Mouse (Mus musculus) brain, embryonic 14.5 days (tissue): ENCODE measurements at regions not wholly inside any gene's neighbourhood (a gene's known extent, or its start where the extent isn't known, plus 50 kb on each side); places are given as distances from the start of the nearest gene placed in this dataset.

Source experiments
- CTCF ChIP-seq: fragments of 200-500 bp; IDR thresholded peaks from 2 replicates; pipeline ENCODE4 v1.5.1; 2012; ENCODE audit warnings: inconsistent platforms, mild to moderate bottlenecking, moderate library complexity, borderline replicate concordance; ENCODE audit not compliant: insufficient read depth, insufficient read length; ENCODE audit errors: extremely low read depth
- POLR2A ChIP-seq: fragments of 200-500 bp; IDR thresholded peaks from 2 replicates; pipeline ENCODE4 v1.6.1; 2012; ENCODE audit warnings: mild to moderate bottlenecking, inconsistent platforms, borderline replicate concordance; ENCODE audit not compliant: poor library complexity, insufficient read depth, insufficient read length, severe bottlenecking; ENCODE audit errors: extremely low read depth

DNA sequence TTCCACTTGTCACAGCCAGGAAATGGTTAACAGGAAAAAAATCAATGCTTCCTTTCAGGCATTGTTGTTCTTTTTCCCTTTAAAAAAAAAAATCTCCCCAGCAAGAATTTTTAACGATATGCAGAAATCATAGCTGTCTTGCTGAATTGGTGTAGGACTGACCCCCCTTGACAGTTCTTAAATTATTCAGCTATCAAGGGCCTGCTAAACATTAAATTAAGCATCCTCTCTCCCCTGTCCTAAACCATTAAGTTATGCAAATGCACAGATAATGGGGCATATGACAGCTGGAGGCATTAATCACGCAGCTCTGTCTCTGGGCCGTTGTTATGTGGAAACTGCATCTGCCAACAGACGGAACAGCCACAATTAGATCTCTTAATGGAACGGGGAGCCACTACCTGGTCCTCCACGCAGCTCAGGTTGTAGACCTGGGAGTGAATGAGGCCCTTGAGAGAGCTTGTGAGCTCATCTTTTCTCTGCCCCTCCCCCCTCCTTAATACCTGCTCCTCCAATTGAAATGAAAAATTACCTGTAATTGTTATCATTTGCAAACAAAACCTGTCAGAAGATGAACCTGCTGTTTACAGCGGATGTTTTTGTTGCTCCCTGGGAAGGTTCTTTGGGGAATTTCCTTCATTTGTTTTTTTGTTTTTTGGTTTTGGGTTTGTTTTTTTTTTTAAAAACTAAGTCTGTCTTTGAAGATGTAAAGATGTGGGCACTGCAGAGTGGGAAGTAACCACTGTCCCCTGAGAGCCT lies 110.0 kb downstream of the Psat1 start:
- TF ChIP-seq CTCF: no peak
- no peak for TF ChIP-seq POLR2A
